Mouse (Mus musculus) stomach, postnatal 0 days (tissue): Measurements from ENCODE around the gene Cdk2. TPM values are rescaled to one million over a fixed set of nuclear protein-coding genes. Genes with fewer than 3 reads are reported as not detected.

Source experiments
- ATAC-seq: fragments of 200-750 bp; cut with Nextera tagmentation; 2 replicates; pipeline ENCODE4 v1.8.0; 2017; ENCODE audit not compliant: low FRiP score, low TSS enrichment
- DNase-seq: peaks from one replicate; pipeline ENCODE4 v3.0.0-alpha.2; 2016; ENCODE audit warnings: low spot score
- H3K27ac ChIP-seq: fragments of 300-500 bp; sonication (generic); replicated peaks from 2 replicates; pipeline ENCODE4 v1.5.1; 2014; ENCODE audit warnings: mild to moderate bottlenecking, control low read depth
- H3K27me3 ChIP-seq: fragments of 300-500 bp; sonication (generic); 2 replicates; pipeline ENCODE4 v1.6.1; 2014; ENCODE audit warnings: low read length; ENCODE audit not compliant: control insufficient read depth, insufficient read depth
- H3K36me3 ChIP-seq: fragments of 300-500 bp; sonication (generic); 2 replicates; pipeline ENCODE4 v1.6.1; 2014; ENCODE audit warnings: low read length, mixed read lengths; ENCODE audit not compliant: control insufficient read depth, insufficient read depth
- H3K4me1 ChIP-seq: fragments of 300-500 bp; sonication (generic); replicated peaks from 2 replicates; pipeline ENCODE4 v1.6.1; 2014; ENCODE audit warnings: antibody characterized with exemption; ENCODE audit not compliant: control insufficient read depth, insufficient read depth
- H3K4me2 ChIP-seq: fragments of 300-500 bp; sonication (generic); replicated peaks from 2 replicates; pipeline ENCODE4 v1.6.1; 2014; ENCODE audit warnings: low read depth, mild to moderate bottlenecking, control low read depth, moderate library complexity
- H3K4me3 ChIP-seq: fragments of 300-500 bp; sonication (generic); 2 replicates; pipeline ENCODE4 v1.5.1; 2014; ENCODE audit warnings: low read depth, low read length, control low read depth
- H3K9ac ChIP-seq: fragments of 300-500 bp; sonication (generic); 2 replicates; pipeline ENCODE4 v1.6.1; 2014; ENCODE audit warnings: mild to moderate bottlenecking, low read length, control low read depth, mixed read lengths
- H3K9me3 ChIP-seq: fragments of 300-500 bp; sonication (generic); 2 replicates; pipeline ENCODE4 v1.6.1; 2016; ENCODE audit warnings: low read length; ENCODE audit not compliant: control insufficient read depth
- CTCF ChIP-seq: IDR thresholded peaks from 2 replicates; pipeline ENCODE4 v1.5.1; 2016; ENCODE audit warnings: antibody characterized with exemption, low read depth, mild to moderate bottlenecking, moderate library complexity
- EP300 ChIP-seq: optimal IDR thresholded peaks from 2 replicates; pipeline ENCODE3; 2016; ENCODE audit warnings: antibody characterized with exemption
- WGBS: fragments of 180-500 bp; shearing (Covaris S2); extraction: QIAGEN DNeasy Blood & Tissue Kit; methylation state at CpG from one replicate; pipeline ENCODE4 v1.1.7; 2014; 5-methylcytosine and 5-hydroxymethylcytosine counted together
- polyA plus RNA-seq: library from polyadenylated mRNA; unstranded; fragments of >200 nt; fragmentation: Nextera tagmentation; extraction: Ambion mirVana; gene quantifications from 2 replicates; pipeline ENCODE4 v1.2.1, GENCODE M21; 2015

Gene Cdk2
- polyA plus RNA-seq, 1 experiment from 2014 or later: 33.1 TPM

DNA sequence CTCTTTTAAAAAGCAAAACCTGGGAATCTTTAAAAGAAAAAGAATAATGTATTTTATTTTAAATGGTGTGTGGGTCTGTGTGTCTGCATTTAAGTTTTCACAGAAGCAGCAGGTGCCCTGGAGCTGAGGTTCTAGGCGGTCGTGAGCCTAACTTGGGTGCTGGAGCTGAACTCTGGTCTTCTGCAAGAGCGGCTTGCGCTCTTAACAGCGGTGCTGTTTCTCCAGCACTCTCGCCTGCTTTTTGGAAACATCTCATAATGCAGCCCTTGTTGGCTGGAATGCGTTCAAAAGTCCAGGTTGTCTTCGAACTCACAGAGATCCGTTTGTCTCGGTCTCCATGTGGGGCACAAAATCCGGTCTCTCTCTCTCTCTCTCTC lies 474 bp upstream of the Cdk2 start:
- H3K4me2 ChIP-seq: peak overlapping the region; percentile 84
- H3K9me3 ChIP-seq: no peaks in the 10 kb centered on the region
- no peaks in the 10 kb centered on the region for H3K4me1 ChIP-seq
- ATAC-seq (peak; percentile 13; the same call in 1 of the 2 replicates), DNase-seq (no peak)
- peak overlapping the region; percentile 65 for H3K9ac ChIP-seq
- peaks cover 9% of the 10 kb centered on the region; the same call in 1 of the 2 replicates for H3K36me3 ChIP-seq
- H3K27me3 ChIP-seq: no peaks in the 10 kb centered on the region
- no peak for TF ChIP-seq EP300
- no peak for TF ChIP-seq CTCF
- H3K4me3 ChIP-seq: peak overlapping the region; percentile 78
- peak overlapping the region; percentile 87 for H3K27ac ChIP-seq
- WGBS: 8% methylated on average over 11 of the region's 11 CpGs

DNA sequence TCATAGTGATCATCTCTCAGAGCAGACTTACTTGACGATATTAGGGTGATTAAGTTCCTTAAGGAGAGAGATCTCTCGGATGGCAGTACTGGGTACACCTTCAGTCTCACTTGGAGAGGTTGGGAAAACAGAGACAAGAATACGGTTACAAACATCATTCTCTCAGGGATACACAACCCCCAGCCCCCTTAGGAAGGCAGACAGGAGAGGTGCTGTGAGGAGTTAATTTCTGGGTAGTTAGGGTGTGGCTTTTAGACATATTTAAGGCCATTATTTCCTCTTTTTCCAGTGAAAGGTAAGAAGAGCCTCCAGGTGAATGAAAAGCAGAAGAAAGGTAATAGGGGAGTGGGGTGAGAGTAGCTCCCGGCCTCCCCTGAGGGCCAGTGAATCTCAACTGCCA lies 936 bp downstream of the Cdk2 start, which contains the start of gene Pmel:
Pmel (plus strand) TSS at position 301 of the 400 bp plus-strand sequence.
- ATAC-seq (no peak), DNase-seq (no peak)
- Histone ChIP-seq H3K4me1 (no peaks in the 10 kb centered on the region), H3K36me3 (peaks cover 13% of the 10 kb centered on the region; the same call in 1 of the 2 replicates), H3K27me3 (no peaks in the 10 kb centered on the region), H3K9me3 (no peaks in the 10 kb centered on the region), H3K4me2 (peak within 1 kb of the TSS; percentile 84), H3K4me3 (peak within 1 kb of the TSS; percentile 78), H3K27ac (peak within 1 kb of the TSS; percentile 92), H3K9ac (peak within 1 kb of the TSS; percentile 77)
- no peak for TF ChIP-seq CTCF
- TF ChIP-seq EP300: no peak
- WGBS: 3% methylated on average over 4 of the region's 4 CpGs

- no peak overlapping the region for H3K9ac ChIP-seq
- H3K4me3 ChIP-seq: no peak overlapping the region
- no peak overlapping the region for H3K27ac ChIP-seq
- H3K4me2 ChIP-seq: no peak overlapping the region
- H3K36me3 ChIP-seq: peaks cover 17% of the 10 kb centered on the region; the same call in 1 of the 2 replicates
- WGBS: 70% methylated on average over 6 of the region's 6 CpGs
- no peaks in the 10 kb centered on the region for H3K9me3 ChIP-seq
- DNase-seq (no peak), ATAC-seq (no peak)
- TF ChIP-seq CTCF (no peak), EP300 (no peak)
- no peaks in the 10 kb centered on the region for H3K4me1 ChIP-seq
- no peaks in the 10 kb centered on the region for H3K27me3 ChIP-seq
Observed at GRCm38 (mm10) chr10:128702328-128703007, 2.4 kb downstream of the Cdk2 start.

DNA sequence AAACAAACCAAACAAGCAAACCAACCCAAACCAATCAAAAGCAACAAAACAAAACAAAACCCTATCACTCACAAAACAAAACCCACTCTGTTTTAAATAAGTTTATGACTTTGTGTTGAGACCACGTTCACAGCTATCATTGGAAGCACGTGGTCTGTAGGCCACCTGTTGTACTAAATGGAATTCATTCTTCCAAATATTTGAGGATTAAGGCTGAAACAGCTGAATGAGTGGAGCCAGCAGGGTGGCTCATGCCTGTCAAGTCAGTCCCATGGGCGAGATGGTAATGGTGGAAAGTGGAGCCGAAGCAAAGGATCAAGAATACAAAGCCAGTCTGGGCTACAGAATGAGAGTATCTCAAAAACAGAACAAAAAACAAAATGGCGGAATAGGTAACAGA lies 4.1 kb downstream of the Cdk2 start:
- 76% methylated on average over 5 of the region's 5 CpGs for WGBS
- Histone ChIP-seq H3K9me3 (no peaks in the 10 kb centered on the region), H3K9ac (no peak overlapping the region), H3K4me3 (no peak overlapping the region), H3K27me3 (no peaks in the 10 kb centered on the region), H3K27ac (no peak overlapping the region), H3K4me2 (no peak overlapping the region), H3K36me3 (peaks cover 17% of the 10 kb centered on the region; the same call in 1 of the 2 replicates), H3K4me1 (no peaks in the 10 kb centered on the region)
- TF ChIP-seq CTCF (no peak), EP300 (no peak)
- no peak for ATAC-seq
- DNase-seq: no peak

- Histone ChIP-seq H3K4me1 (no peaks in the 10 kb centered on the region), H3K9me3 (no peaks in the 10 kb centered on the region), H3K9ac (no peak overlapping the region), H3K4me3 (no peak overlapping the region), H3K4me2 (no peak overlapping the region), H3K36me3 (peaks cover 17% of the 10 kb centered on the region; the same call in 1 of the 2 replicates), H3K27me3 (no peaks in the 10 kb centered on the region), H3K27ac (no peak overlapping the region)
- no peak for TF ChIP-seq EP300
- TF ChIP-seq CTCF: no peak
- no peak for ATAC-seq
- no peak for DNase-seq
- 66% methylated on average over 11 of the region's 11 CpGs for WGBS
Observed at GRCm38 (mm10) chr10:128699611-128700010, 5.2 kb downstream of the Cdk2 start.

- ATAC-seq (no peak), DNase-seq (no peak)
- H3K4me2 ChIP-seq: no peak overlapping the region
- H3K4me3 ChIP-seq: no peak overlapping the region
- TF ChIP-seq CTCF: no peak
- TF ChIP-seq EP300: no peak
- H3K9ac ChIP-seq: no peak overlapping the region
- 84% methylated on average over 5 of the region's 5 CpGs for WGBS
- H3K9me3 ChIP-seq: no peaks in the 10 kb centered on the region
- peaks cover 17% of the 10 kb centered on the region; the same call in 1 of the 2 replicates for H3K36me3 ChIP-seq
- H3K4me1 ChIP-seq: no peaks in the 10 kb centered on the region
- H3K27ac ChIP-seq: no peak overlapping the region
- no peaks in the 10 kb centered on the region for H3K27me3 ChIP-seq
Observed at GRCm38 (mm10) chr10:128699006-128699405, 5.8 kb downstream of the Cdk2 start.
